Mouse (Mus musculus) testis, postnatal 10 days (tissue): ENCODE measurements around the gene Tssk3.
A peak's percentile ranks its signal among the peaks of the same experiment; 100 is the strongest.

ENCODE experiments used
- DNase-seq: peaks from one replicate; pipeline ENCODE4 v3.0.0; 2021; ENCODE audit warnings: low spot score

Gene Tssk3

DNA sequence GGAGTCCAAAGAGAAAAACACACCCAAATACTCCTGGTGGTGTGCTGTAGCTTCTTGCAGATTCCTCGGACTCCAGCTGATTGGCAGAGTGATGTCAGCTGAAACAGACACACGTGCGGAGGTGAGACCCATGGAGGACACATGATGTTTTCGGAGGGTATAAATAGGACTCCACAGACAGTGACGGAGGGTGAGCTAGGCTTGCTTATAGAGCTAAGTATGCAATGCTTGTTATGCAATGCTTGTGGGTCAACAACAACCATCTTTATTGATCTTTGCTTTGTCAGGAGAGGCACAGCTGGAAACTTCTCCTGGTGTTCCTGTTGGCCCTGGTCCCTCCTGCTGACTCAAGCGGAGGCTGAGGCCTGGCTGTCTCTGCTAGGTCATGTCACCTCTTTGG is 42.1 kb downstream of the Tssk3 start:
- no peak for DNase-seq

DNA sequence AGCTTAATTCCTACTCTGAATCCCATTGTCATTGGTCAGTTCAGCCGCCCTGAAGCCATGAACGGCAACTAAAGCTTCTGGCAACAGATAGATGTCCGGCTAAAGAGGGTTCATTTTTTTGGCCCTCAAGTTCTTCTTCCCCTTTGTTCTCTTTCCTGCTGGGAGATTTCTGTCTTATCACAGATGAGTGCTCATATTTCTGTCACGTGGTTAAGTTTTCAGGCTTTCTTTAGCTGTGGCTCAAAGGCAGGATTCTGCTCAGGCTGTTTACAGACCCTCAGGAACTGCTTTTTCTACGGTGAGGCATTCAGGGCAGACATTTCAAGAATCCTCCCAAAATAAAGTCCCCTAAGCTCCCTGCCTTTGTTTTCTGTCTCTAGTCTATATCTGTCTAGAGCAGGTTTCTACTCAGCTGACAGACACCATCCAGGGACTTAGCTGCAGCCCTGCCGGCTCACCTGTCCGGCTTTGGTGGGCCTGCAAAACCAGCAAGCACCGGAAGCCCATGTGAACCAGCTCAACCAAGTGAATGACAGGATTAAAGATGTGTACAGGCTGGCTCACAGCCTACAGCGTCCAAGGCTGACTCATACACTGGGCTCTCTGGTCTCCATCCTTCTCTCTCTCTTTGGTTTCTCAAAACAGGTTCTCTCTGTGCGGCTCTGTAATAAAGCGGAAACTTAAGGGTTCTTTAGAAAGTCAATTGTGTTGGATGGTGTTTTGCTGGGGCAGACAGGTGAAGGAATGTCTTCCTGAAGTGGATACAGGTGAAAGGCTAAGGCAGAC is 42.9 kb downstream of the Tssk3 start:
- DNase-seq, result no peak

DNA sequence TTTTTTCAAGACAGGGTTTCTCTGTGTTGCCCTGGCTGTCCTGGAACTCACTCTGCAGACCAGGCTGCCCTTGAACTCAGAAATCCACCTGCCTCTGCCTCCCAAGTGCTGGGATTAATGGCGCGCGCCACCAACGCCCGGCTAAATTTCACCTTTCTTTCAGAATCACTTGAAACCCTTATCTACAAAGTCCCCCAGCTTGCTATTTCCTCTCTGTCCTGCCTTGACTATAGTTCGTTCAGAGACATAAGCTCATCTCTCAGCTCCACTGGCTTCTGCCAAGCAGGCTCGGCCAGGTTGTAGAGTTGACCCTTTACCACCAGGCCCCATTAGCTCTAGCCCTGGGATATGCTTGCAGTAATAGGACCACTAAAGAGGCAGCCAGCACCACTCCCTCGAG is 43.5 kb downstream of the Tssk3 start:
- no peak for DNase-seq

DNA sequence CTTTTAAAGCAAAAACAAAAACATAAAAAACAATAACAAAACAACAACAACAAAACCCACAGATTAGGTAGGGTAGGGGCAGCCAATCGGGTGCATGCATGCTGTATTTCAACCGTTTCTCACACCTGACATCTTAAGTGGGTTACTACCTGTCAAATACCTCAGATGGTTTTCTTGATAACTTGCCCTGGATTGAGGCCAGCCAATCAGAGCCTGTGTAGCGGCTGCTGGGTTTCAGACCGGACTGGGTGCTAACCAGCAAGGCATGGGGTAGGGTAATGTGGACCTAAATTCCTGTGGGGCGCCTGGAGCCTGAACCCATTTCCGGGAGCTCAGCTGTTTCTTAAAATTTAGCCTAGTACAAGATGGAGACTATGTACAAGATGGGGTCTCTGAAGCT is 49.7 kb downstream of the Tssk3 start:
- no peak for DNase-seq

DNA sequence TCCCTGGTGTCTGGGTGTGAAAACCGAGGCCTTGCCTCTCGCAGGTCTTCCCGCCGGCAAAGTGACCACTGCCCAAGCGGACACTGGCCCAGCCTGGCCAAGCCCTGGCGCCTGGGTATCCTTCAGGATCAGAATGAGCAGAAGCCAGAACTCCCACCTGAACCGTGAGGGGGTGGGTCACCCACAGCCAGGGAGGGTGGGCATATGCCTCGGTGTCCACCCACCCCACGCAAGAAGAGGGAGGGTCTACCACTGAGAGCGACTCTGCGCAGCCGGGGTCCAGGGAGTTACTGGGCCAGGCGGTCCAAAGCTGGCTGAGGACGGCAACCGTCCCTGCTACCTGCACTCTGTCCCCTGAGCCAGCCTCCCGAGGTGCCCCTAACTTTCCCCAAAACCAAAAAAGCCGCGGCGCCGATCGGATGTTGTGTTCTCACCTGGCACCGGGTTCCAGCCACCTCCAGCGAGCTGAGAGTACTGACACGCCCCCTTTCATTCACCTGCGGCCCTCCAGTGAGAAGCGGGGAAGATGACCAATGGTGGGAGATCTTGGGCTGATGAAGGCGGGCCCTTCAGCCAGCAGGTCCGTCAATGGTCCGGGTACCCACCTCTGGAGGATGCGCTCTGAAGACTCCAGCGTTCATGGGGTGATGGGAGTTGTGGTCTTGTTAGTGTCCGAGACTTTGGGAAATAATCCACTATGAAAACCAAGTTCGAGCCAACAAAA is 50.3 kb downstream of the Tssk3 start, which contains the start of gene Zbtb8b:
Gene Zbtb8b (minus strand): TSS at position 514 of the 724 bp plus-strand sequence.
- DNase-seq, result peak; percentile 65
